Mouse (Mus musculus) heart, adult 11 months (tissue): ENCODE measurements at regions not wholly inside any gene's neighbourhood (a gene's known extent, or its start where the extent isn't known, plus 50 kb on each side); places are given as distances from the start of the nearest gene placed in this dataset.
A peak's percentile ranks its signal among the peaks of the same experiment; 100 is the strongest.

Experiments
- DNase-seq: peaks from one replicate; pipeline ENCODE4 v3.0.0; 2022

DNA sequence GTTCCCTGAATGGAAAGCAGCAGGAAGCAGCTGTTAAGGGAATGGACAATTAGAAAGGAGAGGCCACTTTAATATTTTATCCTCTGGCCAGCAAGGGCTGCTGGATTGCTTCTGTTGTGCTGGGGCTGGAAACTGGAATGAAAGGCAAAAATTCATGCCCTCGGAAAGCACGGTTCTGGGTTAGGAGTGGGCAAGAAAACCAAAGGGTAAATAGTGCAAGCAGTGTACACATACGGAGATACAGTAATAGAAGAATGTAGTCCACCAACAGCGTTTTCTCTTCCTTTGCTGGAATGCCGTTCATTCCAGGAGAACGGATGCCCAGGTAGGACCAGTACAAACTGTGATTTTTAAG lies 50.8 kb upstream of the Zfr start:
- DNase-seq: no peak

DNA sequence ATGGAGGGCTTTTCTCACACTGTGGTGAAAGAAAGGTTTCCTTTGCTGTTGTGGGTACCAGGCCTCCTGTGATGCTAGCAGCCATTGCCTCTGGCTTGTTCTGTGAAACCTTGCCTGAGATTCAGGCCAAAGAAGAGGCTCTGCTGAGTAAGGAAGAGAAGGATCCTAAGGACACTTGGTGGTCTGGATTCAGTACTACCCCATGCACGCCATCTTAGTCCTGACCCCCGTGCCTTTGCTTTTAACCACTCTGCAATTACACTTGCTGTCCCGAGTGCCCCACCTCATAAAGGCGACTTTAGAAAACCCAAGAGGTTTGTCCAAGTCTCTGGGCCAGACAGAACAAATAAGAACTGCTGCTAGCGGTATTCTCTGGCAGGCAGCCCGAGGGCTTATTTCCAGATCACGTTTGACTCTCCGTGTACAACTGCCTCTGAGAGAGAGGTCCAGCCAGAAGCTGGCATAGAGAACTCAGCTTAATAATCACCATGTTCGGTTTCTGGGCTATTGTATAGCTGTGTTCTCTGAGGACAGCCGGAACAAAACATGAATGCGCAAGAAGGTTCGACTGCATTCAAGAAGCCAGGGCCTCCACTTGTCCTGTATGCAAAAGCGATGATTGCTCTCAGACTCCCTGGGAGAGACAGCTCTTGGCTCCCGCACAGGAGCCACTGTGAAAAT lies 51.3 kb upstream of the Zfr start:
- peak; percentile 99 for DNase-seq

DNA sequence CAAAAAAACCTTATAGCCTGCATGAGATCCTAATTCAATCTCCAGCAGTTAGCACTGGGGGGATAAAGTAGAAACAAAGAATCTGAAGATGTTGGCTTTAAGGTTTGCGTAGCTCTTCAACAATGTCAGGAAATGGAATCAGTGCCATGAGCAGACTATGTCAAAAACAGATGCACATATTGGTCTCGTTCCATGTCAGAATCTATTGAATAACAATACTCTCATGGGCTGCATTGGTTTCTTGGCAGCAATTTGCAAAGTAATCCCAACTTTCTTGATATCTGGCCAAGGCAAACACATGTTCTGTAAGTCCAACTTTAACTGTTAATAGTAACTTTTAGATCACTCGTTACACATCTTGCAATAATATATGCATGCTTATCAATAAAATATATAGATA lies 58.1 kb upstream of the Sub1 start:
- peak; percentile 94 for DNase-seq

DNA sequence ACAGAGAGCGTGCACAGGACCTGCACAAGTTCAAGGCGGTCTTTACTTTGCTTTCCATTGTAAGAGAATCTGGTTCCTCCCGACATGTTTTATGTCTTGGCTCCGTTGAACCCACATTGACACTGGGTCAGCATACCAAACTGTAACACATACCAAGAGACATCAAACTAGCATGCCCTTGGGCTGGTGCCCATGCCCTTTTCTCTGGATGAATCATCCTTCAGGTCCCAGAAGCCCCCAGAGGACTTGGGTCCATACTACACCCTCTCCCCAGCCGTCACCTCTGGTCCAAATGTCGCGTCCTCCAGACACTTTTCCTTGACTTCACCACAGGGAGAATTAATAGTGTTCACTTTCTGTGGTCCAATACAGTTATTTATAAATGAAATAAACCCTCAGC lies 56.8 kb upstream of the Sub1 start:
- no peak for DNase-seq

DNA sequence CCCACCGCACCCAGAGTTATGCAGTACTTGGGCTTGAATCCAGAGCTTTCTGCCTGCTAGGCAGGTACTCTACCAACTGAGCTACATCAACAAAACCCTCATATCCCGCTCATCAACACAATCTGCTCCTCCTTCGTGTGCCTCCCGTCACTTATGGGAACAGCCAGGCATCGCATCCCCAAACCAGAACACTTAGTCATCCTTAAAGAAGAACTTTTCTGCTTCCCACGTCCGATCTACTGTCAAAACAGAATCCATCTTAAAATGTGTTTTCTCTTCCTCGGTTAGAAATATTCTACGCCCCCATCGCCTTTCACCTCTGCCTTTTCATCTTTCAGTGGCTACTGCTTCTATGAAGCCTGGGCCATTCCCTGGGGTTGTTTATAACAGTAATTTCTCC lies 52.2 kb upstream of the Sub1 start:
- no peak for DNase-seq

DNA sequence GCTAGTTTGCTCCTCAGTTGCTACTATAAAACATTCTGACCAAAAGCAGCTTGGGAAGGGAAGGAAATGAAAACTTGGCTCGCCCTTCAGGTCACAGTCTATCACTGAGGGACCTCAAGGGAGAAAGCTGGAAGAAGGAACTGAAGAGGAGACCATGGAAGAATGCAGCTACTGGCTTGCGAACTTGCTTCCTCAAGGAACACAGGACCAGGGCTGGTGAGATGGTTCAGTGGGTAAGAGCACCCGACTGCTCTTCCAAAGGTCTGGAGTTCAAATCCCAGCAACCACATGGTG lies 51.4 kb upstream of the Sub1 start:
- DNase-seq: peak; percentile 91

DNA sequence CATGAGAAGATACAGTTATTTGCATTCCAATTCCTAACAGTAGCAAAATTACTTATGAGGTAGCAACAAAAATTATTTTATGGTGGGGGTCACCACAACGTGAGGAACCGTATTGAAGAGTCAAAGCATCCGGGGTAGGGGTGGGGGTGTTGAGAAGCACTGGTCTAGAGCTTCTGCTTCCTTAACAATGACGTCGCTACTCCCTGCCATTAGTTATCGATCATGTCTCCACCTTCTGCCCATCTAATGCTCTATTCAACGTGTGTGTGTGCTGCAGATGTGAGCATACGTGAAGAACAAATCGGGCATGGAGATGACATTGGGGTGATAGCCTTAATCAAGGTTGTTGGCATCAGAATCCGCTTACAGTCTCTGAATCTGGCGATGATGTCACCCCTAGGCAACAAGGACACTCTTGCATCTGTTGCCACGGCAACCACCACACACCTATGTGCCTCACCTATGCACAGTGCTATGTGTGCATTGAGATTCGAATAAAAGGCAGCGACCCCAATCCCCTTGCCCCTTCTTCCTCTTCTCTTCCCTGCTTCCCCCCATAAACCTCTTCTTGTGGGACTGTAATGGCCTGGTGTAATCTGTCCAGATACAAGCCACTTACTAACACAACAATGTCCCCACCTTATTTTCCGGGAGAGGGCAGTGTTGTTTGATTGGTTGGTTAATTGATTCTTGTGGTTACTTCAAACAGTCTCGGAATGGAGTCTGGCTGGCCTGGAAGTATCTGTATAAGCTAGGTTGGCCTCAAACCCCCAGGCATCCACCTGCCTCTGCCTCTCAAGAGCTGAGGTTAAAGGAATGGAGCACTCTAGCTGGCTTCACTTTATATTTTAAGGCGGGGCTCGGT lies 50.8 kb upstream of the Sub1 start:
- no peak for DNase-seq
